Mouse (Mus musculus): Measurements from ENCODE around the gene Uba52.
A peak's percentile ranks its signal among the peaks of the same experiment; 100 is the strongest.

Uba52 gene

DNA sequence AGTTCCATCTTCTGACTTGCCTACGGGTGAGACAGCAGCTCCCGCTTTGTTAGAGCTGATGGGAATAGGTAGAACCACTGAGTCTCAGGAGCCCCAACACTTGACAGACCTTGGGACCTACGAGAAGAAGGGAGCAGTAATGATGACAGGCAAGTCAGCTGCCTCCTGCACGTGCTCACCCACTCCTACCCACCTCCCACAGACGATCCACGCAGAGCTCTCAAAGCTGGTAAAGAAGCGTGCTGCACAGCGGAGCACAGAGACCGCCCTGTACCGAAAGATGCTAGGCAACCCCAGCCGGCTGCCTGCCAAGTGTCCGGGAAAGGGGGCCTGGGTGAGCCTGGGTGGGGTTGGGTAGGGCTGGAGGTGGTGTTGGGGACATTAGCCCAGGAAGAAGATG, 23.7 kb upstream of the Uba52 start:
- DNase-seq (ENCODE audit: low read depth): no peak

DNA sequence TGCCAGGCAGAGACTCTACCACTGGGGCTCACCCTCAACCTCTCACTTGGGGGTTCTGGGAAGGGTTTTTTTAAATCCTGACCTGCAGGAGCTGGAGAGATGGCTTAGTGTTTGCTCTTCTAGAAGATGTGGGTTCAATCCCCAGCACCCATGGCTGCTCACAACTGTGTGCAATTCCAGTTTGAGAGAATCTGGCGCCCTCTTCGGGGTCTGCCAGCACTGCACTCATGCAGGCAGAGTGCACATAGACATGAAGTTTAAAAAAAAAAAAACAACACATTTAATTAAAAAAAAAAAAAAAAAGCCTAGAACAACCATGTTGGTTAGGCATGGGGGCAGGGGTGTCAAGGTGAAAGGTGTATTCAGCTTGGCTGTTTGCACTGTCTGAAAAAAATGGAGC, 19.7 kb upstream of the Uba52 start:
- DNase-seq (ENCODE audit: low read depth): no peak

DNA sequence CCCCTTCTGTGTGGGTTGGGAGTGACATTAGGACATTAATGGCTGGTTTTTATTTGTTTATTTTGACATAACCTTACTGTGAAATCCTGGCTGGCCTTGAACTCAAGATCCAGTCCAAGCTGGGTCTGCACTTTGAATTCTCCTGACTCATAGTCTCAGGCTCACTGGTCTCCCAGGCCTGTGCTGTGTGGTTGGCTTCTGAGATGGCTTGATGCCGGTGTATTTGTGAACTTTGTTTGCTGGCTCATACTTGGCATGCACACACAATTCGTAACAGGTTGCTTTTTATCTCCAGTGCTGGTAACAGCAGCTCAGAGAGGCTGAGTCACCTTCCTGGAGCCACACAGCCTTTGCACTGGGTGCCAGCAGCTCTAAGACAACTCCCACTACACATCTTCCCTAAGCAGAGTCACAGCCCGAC, 19.1 kb upstream of the Uba52 start:
- peak; percentile 66 for DNase-seq (ENCODE audit: low read depth)

DNA sequence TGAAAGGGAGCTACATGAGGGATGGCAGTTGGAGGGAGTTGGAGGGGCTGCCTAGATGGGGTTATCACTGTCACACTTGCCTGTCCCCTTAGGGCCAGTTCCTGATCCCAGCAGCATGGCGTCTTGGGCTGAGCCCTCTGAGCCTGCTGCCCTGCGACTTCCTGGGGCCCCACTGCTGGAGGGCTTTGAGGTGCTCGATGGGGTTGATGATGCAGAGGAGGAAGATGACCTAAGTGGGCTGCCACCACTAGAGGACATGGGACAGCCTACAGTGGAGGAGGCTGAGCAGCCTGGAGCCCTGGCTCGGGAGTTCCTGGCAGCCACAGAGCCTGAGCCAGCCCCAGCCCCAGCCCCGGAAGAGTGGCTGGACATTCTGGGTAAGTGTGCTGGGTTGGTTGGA, 18.7 kb upstream of the Uba52 start:
- peak; percentile 65 for DNase-seq (ENCODE audit: low read depth)

DNA sequence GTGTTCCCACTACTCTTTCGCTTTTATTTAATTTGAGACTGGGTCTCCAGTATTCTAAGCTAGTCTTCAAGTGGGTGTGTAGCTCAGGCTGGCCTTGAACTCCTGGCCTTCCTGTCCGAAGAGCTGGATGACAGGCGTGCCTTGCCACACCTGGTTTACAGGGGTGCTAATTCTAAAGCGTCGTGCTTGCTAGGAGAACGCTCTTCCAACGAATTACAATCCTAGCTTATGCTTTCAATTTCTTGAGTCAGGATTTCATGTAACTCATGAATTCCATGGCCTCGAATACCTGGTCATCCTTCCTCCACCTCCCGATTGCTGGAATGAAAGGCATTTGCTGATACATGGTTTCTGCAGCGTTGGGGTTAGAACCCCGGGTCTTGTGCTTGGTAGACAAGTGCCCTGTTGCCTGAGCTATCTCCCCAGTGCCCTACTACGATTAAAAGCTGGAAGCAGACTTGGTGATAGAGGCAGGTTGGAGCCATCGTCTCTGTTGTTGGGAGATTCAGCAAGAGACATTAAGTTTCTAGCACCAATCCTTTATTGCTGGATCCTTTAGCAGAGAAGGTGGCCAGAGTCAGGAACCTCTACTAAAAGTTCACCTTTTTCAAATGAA, 17.7 kb upstream of the Uba52 start:
- no peak for DNase-seq (ENCODE audit: low read depth)

DNA sequence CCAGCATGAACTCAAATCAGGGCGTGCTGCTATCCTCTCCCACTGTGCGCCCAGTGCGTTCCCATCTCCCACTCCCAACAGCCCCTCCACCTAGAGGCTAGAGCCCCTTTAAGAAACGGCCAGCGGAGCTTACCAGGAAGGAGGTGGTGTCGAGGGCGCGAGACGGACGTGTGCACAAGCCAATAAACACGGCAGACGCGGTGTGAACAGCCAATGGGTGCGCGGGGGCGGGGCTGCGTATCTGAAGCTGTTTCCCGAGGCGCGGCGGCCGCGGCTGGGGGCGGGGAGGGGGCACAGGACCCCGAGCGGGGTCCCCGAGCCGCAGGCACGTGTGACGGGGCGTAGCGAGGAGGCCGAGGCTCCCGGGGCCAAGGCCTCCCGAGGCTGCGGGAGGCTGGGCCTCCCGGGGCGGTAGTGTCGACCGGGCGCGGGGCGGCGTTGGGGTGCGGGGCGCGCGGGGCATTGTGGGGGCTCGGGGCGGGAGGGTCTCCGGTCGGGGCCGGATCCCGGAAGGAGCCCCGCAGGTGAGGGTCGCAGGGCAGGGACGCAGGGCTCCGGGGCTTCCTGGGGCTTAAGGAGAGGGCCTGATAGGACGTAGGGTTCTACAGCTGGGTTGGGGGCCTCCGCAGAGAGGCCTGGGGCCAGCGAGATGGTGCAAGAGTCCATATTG, 17.0 kb upstream of the Uba52 start, which contains the start of the genes Fkbp8 and Kxd1:
TSS of gene Fkbp8 (plus strand) at position 213 of the 670 bp plus-strand sequence.
TSS of gene Kxd1 (minus strand) at position 445 of the 670 bp plus-strand sequence.
- DNase-seq (ENCODE audit: low read depth): peak; percentile 97

DNA sequence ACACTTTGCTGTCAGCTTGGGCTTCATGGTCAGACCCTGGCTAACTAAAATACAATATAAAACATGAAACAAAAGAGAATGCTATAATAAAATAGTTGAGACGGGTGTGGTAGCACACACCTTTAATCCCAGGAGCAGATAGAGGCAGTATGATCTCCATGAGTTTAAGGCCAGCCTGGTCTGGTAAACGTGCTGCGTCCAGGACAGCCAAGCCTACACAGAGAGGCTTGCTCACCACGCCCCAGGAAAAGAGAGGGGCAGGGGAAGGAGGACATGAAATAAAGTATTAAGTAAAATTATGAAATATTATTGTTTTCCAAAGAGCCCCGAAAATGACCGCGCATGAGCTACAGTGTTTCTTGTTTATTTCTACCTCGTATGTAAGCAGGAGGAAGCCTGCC, 16.5 kb upstream of the Uba52 start:
- no peak for DNase-seq (ENCODE audit: low read depth)

DNA sequence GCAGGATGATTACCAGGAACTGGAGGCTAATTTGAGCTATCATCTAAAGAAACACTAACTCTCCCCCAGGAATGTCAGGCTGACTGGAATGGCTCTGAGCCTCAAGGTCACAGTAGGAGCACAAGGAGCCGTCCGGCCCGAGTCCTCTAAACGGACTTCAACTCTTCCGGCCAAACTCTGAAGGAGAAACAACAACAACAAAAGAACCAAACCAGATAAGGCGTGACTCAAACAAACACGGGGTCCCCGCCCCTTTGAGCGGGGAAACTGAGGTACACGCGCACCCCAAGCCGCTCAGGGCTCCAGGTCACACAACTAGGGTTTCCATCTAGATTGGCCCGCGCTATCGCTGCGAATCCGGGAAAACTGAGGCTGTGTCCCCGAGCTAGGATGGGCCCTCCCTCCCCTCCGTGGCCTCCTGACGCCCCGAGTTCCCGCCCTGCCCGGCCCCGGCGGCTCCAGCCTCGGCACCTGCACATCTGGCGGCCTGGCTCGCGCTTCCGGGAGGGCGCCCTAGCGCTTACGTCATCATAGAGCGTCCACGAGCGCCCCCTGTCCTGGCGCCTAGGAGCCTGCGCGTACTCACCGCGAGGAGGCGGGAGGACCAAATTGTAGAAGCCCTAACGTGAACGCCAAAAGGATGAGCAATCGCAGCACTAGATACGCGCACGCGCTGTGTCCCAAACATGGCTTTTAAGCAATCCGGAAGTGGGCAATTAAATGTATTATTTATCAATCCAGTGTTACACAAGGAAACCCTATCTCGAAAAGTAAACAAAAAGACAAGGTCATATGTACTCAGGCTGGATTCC, 12.2 kb upstream of the Uba52 start:
- DNase-seq (ENCODE audit: low read depth): peak; percentile 98

DNA sequence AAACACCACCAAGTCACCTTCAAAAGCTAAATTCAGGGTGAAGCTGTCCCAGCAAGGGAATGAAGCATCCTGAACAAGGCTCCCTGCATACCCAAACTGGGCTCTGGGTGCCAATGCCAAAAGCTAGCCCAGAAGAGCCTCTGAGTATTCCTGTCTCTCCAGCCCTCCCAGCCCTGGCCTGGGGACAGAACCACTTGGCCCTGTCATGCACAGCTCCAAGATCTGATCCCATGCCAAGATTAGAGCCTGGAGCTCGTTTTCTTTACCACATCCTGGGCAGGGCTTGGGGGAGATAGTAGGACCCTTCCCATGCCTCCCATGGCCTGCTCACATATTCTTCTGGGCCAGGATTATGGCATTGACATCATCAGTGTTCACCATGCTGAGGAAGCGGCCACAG, 9.0 kb upstream of the Uba52 start:
- no peak for DNase-seq (ENCODE audit: low read depth)

DNA sequence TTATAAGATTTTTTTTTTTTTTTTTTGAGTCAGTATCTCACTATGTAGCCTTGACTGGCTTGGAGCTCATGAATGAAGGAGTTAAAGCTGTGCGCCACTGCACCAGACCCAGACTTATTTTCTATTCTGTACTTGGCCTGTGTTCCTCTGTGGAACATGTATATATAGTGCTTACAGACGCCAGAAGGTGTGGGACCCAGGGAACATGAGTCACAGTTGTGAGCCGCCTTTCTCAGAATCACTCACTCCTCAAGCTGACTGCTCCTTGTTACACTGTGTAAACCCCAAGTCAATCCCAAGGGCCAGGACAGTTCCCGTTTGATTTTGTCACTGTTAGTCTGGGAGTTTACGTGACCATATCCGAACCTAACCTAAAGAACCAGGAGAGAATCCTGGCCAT, 8.4 kb upstream of the Uba52 start:
- no peak for DNase-seq (ENCODE audit: low read depth)

DNA sequence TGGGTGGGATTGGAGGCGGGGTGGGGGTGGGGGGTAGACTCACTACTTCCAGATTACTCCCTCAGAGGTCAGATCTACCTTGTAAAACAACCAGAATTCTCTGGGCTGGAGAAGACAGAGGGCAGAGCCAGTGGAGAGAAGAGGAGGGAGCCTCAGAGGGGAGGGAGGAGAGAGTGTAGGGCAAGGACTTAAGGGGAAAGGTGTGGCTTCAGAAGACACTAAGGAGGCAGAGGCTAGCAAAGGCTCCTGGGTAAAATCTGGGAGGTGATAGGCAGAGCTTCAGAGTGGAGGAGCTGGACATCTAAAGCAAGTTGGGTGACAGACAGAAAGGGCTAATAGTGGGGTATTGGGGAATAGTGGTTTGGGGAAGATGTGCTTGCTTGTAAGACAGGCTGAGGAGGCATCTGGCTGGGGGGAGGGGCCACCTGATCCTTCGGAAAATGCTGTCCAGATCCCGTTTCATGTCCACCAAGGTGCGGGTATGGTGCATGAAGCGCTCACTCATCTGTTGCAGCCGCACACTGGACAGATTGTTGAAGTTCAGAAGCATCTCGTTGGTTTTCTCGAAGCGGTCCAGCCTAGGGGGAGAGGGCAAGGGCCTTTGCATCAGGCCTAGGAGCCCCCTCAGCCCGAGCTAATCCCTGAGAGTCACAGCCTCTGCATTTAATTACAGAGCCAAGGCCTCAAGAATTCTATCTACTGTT, 7.5 kb upstream of the Uba52 start:
- DNase-seq (ENCODE audit: low read depth): no peak

DNA sequence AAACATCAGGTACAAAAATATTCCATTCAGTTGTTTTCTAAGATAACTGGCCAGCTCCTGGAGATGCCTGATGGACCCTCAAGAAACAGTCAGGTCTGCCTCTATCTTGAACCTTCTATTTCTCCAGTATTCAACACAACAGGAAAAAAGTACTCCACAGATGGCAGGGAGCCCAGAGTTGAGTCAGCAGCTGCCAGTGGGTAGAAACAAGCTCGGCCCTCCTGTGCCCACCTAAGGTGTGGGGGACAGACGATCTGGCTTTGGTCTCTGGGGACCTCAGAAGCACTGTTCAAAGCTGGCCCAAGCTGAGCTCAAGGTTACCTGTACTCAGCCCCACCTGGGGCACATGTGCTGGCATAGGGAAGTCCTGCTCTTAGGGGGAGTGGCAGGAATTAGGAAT, 2.8 kb upstream of the Uba52 start:
- peak; percentile 75 for DNase-seq (ENCODE audit: low read depth)

DNA sequence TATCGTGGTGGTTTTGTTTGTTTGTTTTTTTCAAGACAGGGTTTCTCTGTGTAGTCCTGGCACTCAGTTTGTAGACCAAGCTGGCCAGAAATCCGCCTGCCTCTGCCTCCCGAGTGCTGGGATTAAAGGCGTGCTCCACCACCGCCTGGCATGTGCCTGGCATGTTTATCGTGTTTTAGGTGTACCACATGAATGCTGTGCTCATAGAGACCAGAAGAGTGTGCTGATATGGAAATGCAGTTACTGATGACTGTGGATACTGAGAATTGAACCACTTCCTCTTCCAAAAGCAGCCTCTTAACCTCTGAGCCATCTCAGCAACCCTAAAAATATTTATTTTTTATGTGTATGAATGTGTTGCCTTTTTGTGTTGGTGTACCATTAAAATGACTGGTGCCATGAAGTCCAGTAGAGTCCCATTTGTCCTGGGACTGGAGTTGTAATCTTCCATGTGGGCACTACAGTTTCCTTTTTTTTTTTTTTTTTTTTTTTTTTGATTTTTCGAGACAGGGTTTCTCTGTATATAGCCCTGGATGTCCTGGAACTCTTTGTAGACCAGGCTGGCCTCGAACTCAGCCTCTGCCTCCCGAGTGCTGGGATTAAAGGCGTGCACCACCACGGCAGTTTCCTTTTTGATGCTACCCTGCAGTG, 1.8 kb upstream of the Uba52 start:
- peak; percentile 50 for DNase-seq (ENCODE audit: low read depth)

DNA sequence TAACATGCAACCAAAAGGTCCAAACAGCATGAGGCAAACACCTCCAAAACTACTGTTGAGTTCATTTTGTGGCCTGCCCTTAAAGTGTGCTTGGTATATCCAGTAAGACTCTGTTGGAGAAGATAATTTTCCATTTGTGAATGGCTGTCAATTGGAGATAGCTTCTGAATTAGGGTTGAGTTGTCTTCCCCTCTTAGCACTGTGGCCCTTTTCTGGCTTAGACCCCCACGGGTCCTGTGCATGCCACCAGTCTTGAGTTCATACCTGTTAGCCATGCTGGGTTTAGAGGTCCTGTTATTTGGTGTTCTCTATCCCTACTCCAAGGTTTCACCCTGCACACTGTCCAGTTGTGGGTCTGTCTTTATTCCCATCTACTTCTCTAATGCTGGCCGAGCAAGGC, 1.2 kb upstream of the Uba52 start:
- no peak for DNase-seq (ENCODE audit: low read depth)

DNA sequence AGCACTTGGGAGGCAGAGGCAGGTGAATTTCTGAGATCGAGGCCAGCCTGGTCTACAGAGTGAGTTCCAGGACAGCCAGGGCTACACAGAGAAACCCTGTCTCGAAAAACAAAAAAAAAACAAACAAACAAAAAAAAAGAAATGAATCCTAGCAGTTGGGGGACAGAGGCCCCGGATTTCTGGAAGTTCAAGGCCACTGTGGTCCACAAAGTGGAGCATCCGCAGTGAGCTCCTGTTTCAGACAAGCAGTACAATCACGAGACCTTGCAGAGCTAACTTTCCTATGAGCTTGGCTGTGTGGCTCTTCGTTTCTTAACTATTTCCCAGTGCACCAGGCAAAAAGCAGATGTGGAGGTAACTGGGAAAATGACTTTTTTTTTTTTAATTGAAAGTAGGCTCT, 573 bp upstream of the Uba52 start:
- peak; percentile 54 for DNase-seq (ENCODE audit: low read depth)

DNA sequence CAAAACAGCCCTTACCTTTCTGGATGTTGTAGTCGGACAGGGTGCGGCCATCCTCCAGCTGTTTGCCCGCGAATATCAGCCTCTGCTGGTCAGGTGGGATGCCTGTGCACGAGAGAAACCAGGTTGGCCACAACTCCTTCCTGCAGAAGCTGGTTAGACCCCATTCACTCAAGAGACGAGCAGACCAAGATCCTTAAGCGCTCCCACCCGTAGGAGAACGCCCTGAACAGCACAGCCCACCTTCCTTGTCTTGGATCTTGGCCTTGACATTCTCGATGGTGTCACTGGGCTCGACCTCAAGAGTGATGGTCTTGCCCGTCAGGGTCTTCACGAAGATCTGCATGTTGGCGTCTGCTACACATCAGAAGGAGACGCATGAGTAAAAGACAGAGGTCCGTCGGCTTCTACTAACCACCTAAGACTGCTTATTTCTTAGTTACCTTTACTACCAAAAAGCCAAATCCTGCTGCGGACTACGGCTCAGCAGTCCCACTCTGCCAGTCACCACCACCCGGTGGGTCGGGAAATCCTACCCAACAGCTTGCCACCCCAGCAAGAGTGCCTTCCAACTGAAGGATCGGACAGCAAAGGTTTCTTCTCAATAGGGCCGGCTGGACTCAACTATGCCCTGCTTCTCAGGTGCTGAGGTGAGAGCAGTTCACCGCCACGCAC, 1.2 kb downstream of the Uba52 start:
- DNase-seq (ENCODE audit: low read depth): no peak

DNA sequence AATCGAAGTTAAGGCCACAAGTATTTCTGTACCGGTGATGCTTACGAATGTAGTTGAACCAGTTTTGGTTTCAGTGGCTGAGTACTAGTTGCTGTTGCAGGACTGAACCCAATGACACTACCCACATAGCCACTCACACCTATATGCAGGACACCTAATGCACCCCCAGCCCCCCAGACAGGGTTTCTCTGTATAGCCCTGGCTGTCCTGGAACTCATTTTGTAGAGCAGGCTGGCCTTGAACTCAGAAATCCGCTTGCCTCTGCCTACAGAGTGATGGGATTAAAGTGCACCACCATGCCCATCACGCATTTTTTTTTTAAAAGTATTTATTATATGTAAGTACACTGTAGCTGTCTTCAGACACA, 3.6 kb downstream of the Uba52 start:
- no peak for DNase-seq (ENCODE audit: low read depth)

DNA sequence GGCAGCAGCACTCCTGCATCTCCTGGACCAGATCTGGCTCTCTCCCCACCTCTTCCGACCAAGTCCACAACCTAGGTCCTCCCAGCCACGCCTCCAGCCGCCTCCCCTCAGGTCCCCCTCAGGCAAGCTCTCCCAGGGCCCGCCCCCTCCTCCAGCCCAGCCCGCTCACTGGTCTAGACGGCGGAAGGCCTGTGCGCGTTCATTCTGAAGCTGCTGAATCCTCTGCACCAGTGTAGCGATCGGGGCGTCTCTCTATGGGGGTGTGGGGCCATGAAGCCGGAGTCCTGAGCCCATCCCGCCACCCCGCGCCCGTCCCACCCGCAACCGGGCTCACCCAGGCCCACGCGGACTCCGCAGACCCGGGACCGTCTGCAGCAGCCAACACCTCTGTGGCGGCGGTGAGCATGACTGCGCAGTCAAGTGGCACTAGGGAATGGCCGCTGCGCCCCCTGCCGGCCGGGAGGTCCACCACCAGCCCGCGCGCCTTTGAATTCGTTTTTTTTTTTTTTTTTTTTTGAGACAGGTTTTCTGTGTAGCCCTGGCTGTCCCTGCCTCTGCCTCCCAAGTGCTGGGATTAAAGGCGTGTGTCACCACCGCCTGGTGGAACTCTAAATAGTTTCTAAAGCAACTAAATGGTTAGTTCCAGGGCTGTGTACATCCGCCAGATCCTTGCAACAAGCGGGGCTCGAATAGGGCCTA, 4.1 kb downstream of the Uba52 start, which contains the start of gene Rex1bd:
TSS of gene Rex1bd (minus strand) at position 425 of the 699 bp plus-strand sequence.
- DNase-seq (ENCODE audit: low read depth): peak; percentile 98

DNA sequence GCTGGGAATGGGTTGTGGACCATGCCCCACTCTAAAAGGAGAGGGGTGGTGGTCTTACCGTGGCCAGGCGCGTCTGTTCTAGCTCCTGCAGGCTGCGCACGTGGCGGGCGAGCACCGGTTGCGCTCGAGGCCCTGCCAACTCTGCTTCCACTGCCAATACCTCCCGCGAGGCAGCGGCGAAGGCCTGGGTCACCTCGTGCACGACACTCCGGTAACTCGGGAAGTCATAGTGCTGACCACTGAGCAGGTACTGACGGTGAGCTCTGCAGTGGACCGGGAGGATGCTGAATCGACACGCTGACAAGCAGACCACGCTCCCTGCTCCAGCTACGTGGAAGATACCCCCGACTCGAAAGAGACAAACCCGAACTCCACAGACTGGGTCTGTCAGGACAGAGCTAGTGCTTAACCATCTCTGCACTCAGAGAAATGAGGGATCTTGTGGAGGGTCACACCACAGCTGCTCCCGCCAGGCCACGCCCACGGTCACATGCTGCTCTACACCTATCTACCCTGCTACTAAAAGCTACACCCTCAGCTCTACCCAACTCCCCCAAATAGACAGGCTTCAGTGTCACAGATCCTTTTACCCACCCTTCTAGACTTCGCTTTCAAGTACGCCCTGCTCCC, 4.8 kb downstream of the Uba52 start:
- DNase-seq (ENCODE audit: low read depth): no peak

DNA sequence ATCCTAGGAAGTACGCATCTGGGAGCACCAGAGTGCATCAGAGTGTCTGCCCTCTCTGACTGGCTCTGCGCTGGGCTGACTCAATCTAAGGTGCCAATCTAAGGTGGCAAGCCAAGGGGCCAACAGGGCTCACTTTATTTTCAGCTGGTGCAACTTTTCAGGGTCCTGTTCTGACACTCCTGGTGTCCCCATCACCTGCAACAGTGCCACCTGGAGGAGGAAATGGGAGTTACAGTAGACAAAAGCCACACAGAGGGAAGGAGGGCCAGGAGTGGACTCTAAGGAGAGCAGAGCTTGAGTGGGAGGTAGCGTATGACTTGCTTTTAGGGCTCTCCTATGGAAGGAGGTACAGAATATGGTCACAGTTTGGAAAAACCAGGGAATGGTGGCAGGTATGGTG, 5.8 kb downstream of the Uba52 start:
- DNase-seq (ENCODE audit: low read depth): peak; percentile 71

All from 416B (cell line).